In genomic region chr5:25154823-25155222, GRCm38 (mm10) we compare ENCODE assay signal across 22 mouse cellular contexts. TPM values are rescaled to one million over a fixed set of nuclear protein-coding genes. Genes with fewer than 3 reads are reported as not detected.
"Had no signal": no experiment of that assay in that cellular context is flagged by ENCODE, and none has a peak within 500 bp of the region (broad histone marks: within the 10 kb centered on the region; RNA-seq: fewer than 3 reads in every experiment).

No protein-coding gene starts in this region.

- H3K27ac ChIP-seq: kidney, embryonic 15.5 days; left cerebral cortex, adult 2 months; limb, embryonic 13.5 days; liver, embryonic 13.5 days; macrophage; midbrain, embryonic 12.5 days; midbrain, embryonic 15.5 days; neural tube, embryonic 13.5 days; stomach, embryonic 15.5 days had no signal

- ATAC-seq: lung, postnatal 0 days; midbrain, embryonic 15.5 days had no signal

- H3K27me3 ChIP-seq: kidney, embryonic 15.5 days; limb, embryonic 13.5 days; liver, embryonic 13.5 days; midbrain, embryonic 12.5 days; midbrain, embryonic 15.5 days; neural tube, embryonic 13.5 days; stomach, embryonic 15.5 days had no signal

- H3K9ac ChIP-seq: kidney, embryonic 15.5 days; limb, embryonic 13.5 days; liver, embryonic 13.5 days; lung, embryonic 14.5 days; midbrain, embryonic 12.5 days; midbrain, embryonic 15.5 days; neural tube, embryonic 13.5 days; stomach, embryonic 15.5 days had no signal

- H3K36me3 ChIP-seq: kidney, embryonic 15.5 days; limb, embryonic 13.5 days; liver, embryonic 13.5 days; midbrain, embryonic 12.5 days; midbrain, embryonic 15.5 days; neural tube, embryonic 13.5 days; stomach, embryonic 15.5 days had no signal

- H3K4me1 ChIP-seq: limb, embryonic 13.5 days; liver, embryonic 13.5 days; midbrain, embryonic 15.5 days; stomach, embryonic 15.5 days had no signal

- H3K9me3 ChIP-seq: kidney, embryonic 15.5 days; limb, embryonic 13.5 days; liver, embryonic 13.5 days; midbrain, embryonic 12.5 days; midbrain, embryonic 15.5 days; neural tube, embryonic 13.5 days; stomach, embryonic 15.5 days had no signal

- H3K4me2 ChIP-seq: kidney, embryonic 15.5 days; limb, embryonic 13.5 days; liver, embryonic 13.5 days; lung, embryonic 14.5 days; midbrain, embryonic 12.5 days; midbrain, embryonic 15.5 days; neural tube, embryonic 13.5 days; stomach, embryonic 15.5 days had no signal

- H3K4me3 ChIP-seq: kidney, embryonic 15.5 days; left cerebral cortex, adult 2 months; limb, embryonic 13.5 days; liver, embryonic 13.5 days; midbrain, embryonic 12.5 days; midbrain, embryonic 15.5 days; neural tube, embryonic 13.5 days; stomach, embryonic 15.5 days had no signal

- DNase-seq: kidney, adult 11 months; kidney, adult 8-10 months; kidney, postnatal 10 days; kidney, postnatal 36 days; layer of hippocampus, postnatal 36 days; liver, embryonic 13.5 days; lung, embryonic 14.5 days; retina, postnatal 1 day; right cerebral cortex, postnatal 25 days; spleen, adult 18-20 months; thymus, postnatal 25 days had no signal

RNA-seq across cellular contexts. Expression of gene Galntl5, which starts 26.4 kb away (rescaled TPM):
- polyA plus RNA-seq: kidney, embryonic 15.5 days; limb, embryonic 13.5 days; liver, embryonic 13.5 days; liver, embryonic 16.5 days; lung, embryonic 14.5 days; lung, postnatal 0 days; macrophage; midbrain, embryonic 12.5 days; midbrain, embryonic 15.5 days; neural tube, embryonic 13.5 days; stomach, embryonic 15.5 days; thymus, postnatal 0 days had no signal
